Mouse (Mus musculus) brain, embryonic 14.5 days (tissue): Measurements from ENCODE around the gene Myh14.

Experiments
- CTCF ChIP-seq: fragments of 200-500 bp; IDR thresholded peaks from 2 replicates; pipeline ENCODE4 v1.5.1; 2012; ENCODE audit warnings: inconsistent platforms, mild to moderate bottlenecking, moderate library complexity, borderline replicate concordance; ENCODE audit not compliant: insufficient read depth, insufficient read length; ENCODE audit errors: extremely low read depth
- POLR2A ChIP-seq: fragments of 200-500 bp; IDR thresholded peaks from 2 replicates; pipeline ENCODE4 v1.6.1; 2012; ENCODE audit warnings: mild to moderate bottlenecking, inconsistent platforms, borderline replicate concordance; ENCODE audit not compliant: poor library complexity, insufficient read depth, insufficient read length, severe bottlenecking; ENCODE audit errors: extremely low read depth

GRCm38 (mm10) chr7:44651416-44651815 lies 19.2 kb downstream of the Myh14 start:
- TF ChIP-seq POLR2A = no peak
- TF ChIP-seq CTCF = no peak
